Mouse (Mus musculus) heart, adult 18-20 months (tissue): ENCODE results near the gene Atxn7. TPM values are rescaled to one million over a fixed set of nuclear protein-coding genes. Genes with fewer than 3 reads are reported as not detected.
"Not testable (repeated sequence)": the region's sequence is repeated elsewhere in the genome, so short reads cannot be mapped to it uniquely, and the experiment has no call there.

Experiments used
- DNase-seq, 2 experiments: peaks; one replicate each; pipeline ENCODE4 v3.0.0; 2021 to 2022; ENCODE audit warnings: mixed read lengths in 1 of 2
- long read RNA-seq, 2 experiments: library from polyadenylated mRNA; stranded (forward); transcript quantifications; one replicate each; pipeline ENCODE4 v2.0.0; 2021
- total RNA-seq, 2 experiments: library from RNA; stranded (reverse); gene quantifications; 2 replicates each; pipeline ENCODE4 v1.2.3; 2021

Gene Atxn7
- 10 to 100 TPM; 14.0 to 16.6 TPM for total RNA-seq
- long read RNA-seq, experiment 1, partial matches to known transcripts: 2 of 4 reads
- long read RNA-seq, experiment 1, other reads (novel, unspliced or antisense): 2 of 4 reads
- long read RNA-seq, experiment 2, partial matches to known transcripts: 1 of 2 reads
- long read RNA-seq, experiment 2, other reads (novel, unspliced or antisense): 1 of 2 reads

DNA sequence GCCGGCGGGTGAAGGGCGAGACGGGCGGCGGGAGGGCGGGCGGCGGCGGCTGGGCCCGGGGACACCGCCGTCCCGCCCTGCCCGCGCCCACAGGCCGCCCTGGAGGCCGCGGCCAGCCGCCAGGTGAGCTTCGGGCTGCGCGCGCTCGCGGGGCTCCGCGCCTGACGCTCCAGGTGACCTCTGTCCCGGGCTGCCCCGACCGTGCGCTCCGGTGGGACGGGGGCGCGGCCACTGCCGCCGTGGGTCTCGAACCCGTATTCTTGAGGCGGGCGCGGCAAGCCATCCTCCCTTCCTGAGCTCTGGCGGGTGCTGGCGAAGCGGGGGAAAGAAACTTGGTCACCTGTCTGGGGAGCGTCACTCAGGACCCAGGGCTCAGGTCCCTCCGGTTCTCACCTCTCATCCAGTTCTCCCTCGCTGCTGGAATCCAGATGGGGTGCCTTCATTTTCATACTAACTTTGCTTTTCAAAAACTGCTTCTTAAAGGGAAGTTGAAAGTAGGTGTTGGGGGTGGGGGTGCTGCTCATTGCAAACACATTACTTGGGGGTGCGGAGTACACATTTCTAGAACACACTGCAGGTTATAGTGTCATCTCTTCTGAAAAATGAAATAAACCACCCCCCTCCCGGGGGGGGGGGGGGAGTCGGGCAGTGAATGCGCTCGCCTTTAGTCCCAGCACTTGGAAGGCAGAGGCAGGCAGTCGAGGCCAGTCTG is at the start of gene Atxn7, which contains the start of gene Thoc7:
Gene Atxn7 (plus strand): TSS at position 40 of the 712 bp plus-strand sequence.
Gene Thoc7 (minus strand): TSS at position 452 of the 712 bp plus-strand sequence.
- peak; percentile 38 to 59 for DNase-seq

GRCm38 (mm10) chr14:13914387-13915082 is 46.7 kb upstream of the Atxn7 start, which contains the start of gene Gm281:
TSS of gene Gm281 (minus strand) at chr14:13914478.
- DNase-seq: no peak

DNA sequence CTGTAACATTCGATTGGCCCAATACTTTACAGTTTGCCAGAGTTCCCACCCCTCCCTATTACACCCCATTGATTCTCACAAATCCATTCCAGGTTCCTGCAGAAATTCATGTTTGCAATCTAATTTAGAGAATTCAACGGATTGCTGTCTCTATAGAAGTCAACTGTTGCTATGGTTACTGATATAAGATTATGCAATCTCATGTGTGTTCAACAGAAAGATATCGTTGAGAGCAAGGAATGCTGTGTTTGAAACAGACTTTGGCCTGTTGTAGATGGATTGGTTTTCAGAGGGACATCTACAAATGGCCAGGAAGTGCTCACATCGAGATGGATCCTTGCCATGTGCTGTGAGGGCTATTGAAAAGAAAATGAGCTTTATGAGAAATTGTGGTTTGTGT is 46.0 kb upstream of the Atxn7 start:
- no peak for DNase-seq

DNA sequence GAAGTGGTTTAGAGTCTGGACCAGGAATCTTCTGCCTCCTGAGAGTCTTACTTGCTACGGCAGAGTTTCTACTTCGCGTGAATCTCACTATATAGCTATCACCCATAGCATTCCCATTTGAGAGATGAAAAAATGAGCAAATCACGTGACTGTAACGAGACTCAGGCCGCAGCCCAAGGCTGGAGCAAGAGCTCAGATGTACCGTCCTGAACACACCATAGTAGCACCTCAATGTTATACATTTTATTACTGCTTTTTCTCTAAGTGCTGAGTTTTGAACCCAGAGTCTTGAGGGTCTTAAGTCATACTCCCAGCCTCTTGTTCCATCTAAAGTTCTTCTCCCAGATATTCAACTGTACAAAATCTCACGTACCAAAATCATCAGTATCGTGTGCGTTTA is 44.0 kb upstream of the Atxn7 start:
- no peak for DNase-seq

DNA sequence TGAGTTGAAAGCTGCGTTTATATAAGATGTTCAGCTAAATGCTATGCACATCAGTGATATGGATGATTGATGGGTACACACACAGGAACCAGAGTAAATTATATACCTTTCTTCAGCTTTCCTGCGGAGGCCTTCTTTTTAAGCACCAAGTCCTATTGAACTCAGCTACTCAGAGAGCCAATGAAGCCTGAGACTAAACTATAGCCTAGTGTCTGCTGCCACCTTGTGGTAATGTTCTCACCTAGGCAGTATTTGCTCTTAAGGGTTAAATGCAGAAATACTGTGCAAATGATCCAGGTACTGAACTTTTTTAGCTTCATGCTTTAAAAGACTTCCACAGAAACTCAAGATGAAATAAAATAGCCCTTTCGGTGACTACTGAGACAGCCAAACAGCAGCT is 43.6 kb upstream of the Atxn7 start:
- DNase-seq: peak; percentile 18 to 59

DNA sequence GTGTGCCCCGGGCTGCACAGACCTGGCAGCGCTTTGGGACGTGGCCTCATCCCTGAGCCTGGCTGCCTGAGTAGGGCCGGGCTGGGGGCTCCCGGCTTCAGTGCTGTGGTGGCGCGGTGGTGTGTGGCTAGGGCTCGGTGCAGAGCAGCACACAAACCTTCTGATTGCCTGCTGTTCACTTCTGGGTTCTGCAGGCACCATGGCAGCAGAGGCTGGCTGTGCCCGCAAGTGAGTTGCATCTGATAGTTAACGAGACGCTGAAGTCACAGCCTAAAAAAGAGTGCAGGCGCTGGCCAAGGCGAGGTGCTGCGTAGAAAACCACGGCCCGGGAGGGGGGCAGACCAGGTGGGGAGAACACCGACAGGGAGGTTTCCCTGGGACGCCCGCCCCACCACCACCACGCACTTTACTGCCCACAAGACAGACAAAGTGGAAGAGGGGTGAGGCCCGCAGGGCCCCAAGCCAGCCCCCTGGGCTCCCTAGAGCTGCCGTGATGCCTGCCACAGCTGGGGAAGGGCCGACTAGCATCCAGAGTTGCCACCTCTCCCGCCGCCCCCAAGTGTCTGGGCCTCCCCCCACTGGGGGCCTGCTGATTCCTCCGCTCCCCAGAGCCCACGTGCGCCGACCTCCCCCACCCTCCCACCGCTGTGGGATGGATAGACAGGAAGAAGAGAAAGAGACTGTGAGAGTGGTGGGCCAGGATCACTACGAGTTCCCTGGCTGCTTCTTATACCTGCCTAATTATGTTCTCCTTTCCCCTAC is 27.8 kb upstream of the Atxn7 start:
- DNase-seq: no peak

GRCm38 (mm10) chr14:13934052-13934371 is 27.2 kb upstream of the Atxn7 start:
- DNase-seq: no peak

DNA sequence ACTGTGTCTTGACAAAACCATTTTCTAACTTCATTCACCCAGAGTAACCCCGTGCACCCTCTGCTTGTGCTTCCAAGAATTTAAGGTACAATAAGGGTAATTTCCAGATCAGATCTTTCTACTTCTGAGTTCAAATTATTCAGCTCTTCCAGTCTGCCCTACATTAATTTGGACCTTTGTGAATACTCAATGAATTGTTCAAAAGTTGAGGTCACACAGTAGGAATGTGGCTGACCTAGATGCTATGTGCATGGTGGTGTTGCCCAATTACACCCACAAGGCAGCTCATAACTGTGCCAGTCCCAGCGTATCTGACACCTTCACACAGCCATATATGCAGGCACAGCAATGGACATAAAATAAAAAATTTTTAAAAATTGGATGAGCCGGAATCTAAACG is 16.6 kb upstream of the Atxn7 start:
- no peak for DNase-seq

GRCm38 (mm10) chr14:13948345-13948744 is 12.9 kb upstream of the Atxn7 start:
- DNase-seq: no peak

GRCm38 (mm10) chr14:13950401-13950800 is 10.8 kb upstream of the Atxn7 start:
- DNase-seq: no peak

DNA sequence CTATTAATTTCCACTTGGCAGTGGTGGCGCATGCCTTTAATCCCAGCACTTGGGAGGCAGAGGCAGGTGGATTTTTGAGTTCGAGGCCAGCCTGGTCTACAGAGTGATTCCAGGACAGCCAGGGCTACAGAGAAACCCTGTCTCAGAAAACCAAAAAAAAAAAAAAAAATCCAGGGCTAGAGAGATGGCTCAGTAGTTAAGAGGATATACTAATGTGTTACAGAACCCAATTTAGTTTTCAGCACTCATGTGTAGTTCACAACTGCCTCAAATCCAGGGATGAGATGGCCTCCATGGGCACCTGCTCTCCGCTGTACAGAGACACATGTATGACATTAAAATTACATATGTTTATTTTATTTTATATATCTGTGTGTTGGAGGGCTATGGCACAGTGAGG is 9.1 kb upstream of the Atxn7 start:
- DNase-seq: not testable (repeated sequence)

- peak; percentile 7 to 19 for DNase-seq
Observed at GRCm38 (mm10) chr14:13960079-13960478, 1.2 kb upstream of the Atxn7 start.

- peak; percentile 69 to 71 for DNase-seq
Observed at GRCm38 (mm10) chr14:13960482-13961325, 536 bp upstream of the Atxn7 start.

GRCm38 (mm10) chr14:13962476-13962875 is 1.2 kb downstream of the Atxn7 start:
- DNase-seq: no peak

- no peak for DNase-seq
Observed at GRCm38 (mm10) chr14:13963527-13963926, 2.3 kb downstream of the Atxn7 start.

DNA sequence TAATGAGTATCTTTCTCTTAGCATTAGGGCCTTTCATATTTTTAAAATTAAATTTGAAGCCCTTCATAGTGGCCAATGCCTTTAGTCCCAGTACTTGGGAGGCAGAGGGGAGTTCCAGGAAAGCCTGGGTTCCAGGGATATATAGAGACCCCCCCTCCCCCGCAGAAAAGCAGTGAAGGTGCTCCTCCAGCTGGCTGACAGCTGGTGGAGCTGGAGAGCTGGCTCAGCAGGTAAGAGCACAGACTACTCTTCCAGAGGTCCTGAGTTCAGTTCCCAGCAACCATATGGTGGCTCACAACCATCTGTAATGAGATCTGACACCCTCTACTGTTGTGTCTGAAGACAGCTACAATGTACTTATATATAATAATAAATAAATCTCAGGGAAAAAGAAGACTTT is 6.4 kb downstream of the Atxn7 start:
- no peak for DNase-seq

GRCm38 (mm10) chr14:13968476-13968875 is 7.2 kb downstream of the Atxn7 start:
- DNase-seq: no peak

DNA sequence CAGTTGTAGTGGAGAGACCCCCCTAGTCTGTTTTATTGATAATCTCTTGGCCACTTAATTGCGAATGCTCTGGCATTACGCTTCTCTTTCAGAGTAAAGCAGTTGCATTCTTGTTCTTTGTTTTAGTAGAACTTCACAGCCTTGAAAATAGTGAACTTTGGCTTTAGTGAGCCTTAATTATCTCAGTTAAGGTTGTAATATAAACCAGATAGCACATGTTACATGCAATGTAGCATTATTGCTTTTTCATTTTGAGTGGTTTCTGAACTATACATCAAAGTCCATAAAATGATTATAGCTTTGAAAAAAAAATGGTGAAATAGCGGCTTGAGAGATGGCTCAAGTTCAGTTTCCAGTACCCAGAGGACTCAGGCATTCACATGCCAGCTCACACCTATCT is 9.3 kb downstream of the Atxn7 start:
- no peak for DNase-seq

- peak in 1 of 2 experiments; percentile 14 for DNase-seq
Observed at GRCm38 (mm10) chr14:13971644-13972234, 10.5 kb downstream of the Atxn7 start.

DNA sequence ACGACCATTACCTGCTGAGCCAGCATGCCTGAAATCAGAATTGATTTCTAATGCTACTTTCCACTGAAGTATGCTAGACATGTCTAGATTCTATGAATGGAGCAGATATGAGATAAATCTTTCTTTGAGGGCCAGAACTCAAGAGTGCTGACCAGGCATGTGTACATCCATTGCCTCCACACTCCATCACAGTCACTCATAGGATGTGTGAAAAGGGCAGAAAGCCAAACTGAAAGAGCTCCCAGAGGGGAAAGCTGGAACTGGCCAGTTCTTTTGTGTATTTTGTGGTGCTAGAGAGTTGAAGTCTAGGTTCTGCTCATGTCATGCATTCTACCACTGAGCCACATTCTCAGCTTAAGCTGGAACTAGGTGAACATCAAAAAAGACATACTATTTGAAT is 16.3 kb downstream of the Atxn7 start:
- no peak for DNase-seq

DNA sequence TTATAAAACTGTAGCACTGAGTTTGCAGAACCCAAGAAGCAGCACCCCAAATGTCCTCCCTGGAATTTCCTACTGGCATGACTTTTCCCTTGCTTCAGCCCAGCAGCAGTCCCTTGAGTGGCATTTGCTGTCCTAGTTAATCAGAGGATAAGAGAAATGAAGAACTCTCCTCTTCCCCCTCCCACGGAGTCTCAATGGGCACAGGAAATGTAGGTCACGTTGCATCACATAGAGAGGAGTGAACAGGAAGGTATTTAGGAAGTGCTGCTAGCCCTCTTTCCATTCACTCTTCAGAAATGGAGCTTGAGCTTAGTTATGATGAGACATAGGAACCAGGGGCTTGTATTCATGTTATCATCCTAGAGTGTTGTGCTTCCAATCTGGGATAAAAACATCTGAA is 20.0 kb downstream of the Atxn7 start:
- DNase-seq: peak; percentile 15 to 38
